Mouse (Mus musculus): ENCODE data around the gene Vmn1r51. TPM values are rescaled to one million over a fixed set of nuclear protein-coding genes. Genes with fewer than 3 reads are reported as not detected.
"Not testable (repeated sequence)": the region's sequence is repeated elsewhere in the genome, so short reads cannot be mapped to it uniquely, and the experiment has no call there.

Vmn1r51 gene
- polyA plus RNA-seq (2016; fragmentation: Nextera tagmentation; extraction: Ambion mirVana), result not detected in 2 replicates

DNA sequence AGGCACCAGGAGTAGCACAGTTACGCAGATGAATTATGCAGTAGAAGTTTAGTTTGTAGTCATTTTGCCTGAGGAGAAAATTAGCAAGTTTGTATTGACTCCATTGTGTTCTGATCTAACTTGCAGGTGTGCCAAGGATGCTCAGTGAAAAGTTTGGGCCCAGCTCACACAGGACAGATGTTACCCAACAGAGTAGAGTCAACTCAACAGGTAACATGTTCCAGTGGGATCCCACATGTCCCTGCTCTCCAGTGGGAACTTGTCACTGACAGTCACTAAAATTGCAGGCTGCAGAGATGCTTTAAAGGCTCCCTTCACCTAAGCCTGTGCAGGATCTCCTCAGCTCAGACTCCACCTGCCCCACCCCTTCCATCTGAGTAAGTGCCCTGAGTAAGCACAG is at the start of gene Vmn1r51:
Vmn1r51 (plus strand) TSS at position 301 of the 400 bp plus-strand sequence.
- 91% methylated on average over 1 of the region's 1 CpGs for WGBS
- H3K9me3 ChIP-seq (replicated peaks), result peaks cover 17% of the 10 kb centered on the region
- DNase-seq (ENCODE audit: low spot score), result not testable (repeated sequence)

DNA sequence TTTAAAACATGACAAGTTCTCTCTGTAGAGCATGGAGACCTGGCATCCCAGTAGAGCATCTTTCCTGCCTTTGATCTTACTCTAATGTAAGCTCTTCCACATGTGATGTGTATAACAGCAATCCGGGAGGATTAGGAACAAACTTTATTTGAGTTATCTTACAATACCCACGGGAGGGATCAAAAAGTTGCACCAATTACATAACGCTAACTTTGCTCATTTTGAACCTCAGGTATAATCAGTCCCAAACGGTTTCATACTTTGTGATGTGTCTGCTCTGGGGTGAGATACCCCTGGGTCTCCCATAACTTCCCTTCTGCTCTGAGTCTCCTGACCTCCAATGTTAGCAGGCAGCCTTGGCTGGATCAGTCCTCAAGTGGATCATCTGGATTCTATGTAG is 44.0 kb upstream of the Vmn1r51 start, which contains the start of gene Vmn1r49:
Vmn1r49 (minus strand) TSS at position 101 of the 400 bp plus-strand sequence.
- H3K27me3 ChIP-seq (ENCODE audit: low read depth, poor library complexity, severe bottlenecking), result no peaks in the 10 kb centered on the region
- H3K4me1 ChIP-seq, result no peaks in the 10 kb centered on the region
- no peak within 1 kb of the TSS for H3K4me3 ChIP-seq
- H3K27ac ChIP-seq (replicated peaks), result no peak within 1 kb of the TSS
- WGBS, result 84% methylated on average over 4 of the region's 4 CpGs
- H3K9me3 ChIP-seq (replicated peaks), result peaks cover 45% of the 10 kb centered on the region
- no peaks in the 10 kb centered on the region for H3K36me3 ChIP-seq
- no peak for DNase-seq (ENCODE audit: low spot score)

More for the DNA sequence above, at the start of gene Vmn1r51:
- H3K27me3 ChIP-seq (ENCODE audit: low read depth, poor library complexity, severe bottlenecking); H3K27ac ChIP-seq (replicated peaks); H3K4me1 ChIP-seq; H3K4me3 ChIP-seq; H3K36me3 ChIP-seq: not testable (repeated sequence)

DNA sequence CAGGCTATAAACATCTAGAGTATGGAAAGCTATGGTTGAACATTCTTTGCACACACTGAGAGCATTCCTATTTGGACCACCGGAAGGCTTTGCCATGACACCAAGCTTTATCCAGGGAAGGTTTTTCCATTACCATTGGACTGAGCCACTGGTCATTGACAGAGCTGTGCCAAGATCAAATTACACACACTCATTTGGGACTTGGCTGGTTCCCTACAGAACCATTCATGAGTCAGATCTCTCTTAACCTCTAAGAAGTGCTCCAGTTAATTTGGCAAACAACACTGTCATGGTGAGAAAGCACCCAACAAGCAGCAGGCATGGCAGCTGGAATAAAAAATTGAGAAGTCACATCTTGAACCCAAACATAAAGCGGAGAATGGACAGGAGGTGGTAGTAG is 21.8 kb upstream of the Vmn1r51 start:
- WGBS, result 91% methylated on average over 2 of the region's 2 CpGs
- Histone ChIP-seq H3K4me1 (no peaks in the 10 kb centered on the region), H3K36me3 (no peaks in the 10 kb centered on the region), H3K4me3 (no peak overlapping the region), H3K9me3 (replicated peaks) (peaks cover 58% of the 10 kb centered on the region; the same call in 1 of the 2 replicates), H3K27ac (replicated peaks) (no peak overlapping the region), H3K27me3 (ENCODE audit: low read depth, poor library complexity, severe bottlenecking) (no peaks in the 10 kb centered on the region)
- no peak for DNase-seq (ENCODE audit: low spot score)

DNA sequence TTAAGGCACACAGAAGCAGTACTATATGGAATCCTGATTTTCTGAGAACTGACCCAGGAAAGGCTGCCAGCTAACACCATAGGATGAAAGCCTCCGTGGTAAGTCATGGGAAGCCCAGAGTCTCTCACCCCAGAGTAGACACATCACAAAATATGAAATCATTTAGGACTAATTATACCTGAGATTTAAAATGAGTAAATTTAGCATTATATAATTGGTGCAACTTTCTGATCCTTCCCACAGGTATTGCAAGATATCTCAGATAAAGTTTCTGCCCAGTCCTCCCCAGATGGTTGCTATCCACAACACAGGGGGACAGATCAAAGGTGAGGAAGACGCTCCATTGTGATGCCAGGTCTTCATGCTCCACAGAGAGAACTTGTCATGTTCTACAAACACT is 21.3 kb upstream of the Vmn1r51 start, which contains the start of gene Vmn1r50:
Vmn1r50 (plus strand) TSS at position 301 of the 400 bp plus-strand sequence.
- DNase-seq (ENCODE audit: low spot score), result no peak
- H3K27me3 ChIP-seq (ENCODE audit: low read depth, poor library complexity, severe bottlenecking), result no peaks in the 10 kb centered on the region
- WGBS, result 61% methylated on average over 2 of the region's 2 CpGs
- H3K36me3 ChIP-seq, result no peaks in the 10 kb centered on the region
- H3K27ac ChIP-seq (replicated peaks), result no peak within 1 kb of the TSS
- H3K9me3 ChIP-seq (replicated peaks), result peaks cover 53% of the 10 kb centered on the region; the same call in 1 of the 2 replicates
- H3K4me3 ChIP-seq, result no peak within 1 kb of the TSS
- H3K4me1 ChIP-seq, result no peaks in the 10 kb centered on the region

DNA sequence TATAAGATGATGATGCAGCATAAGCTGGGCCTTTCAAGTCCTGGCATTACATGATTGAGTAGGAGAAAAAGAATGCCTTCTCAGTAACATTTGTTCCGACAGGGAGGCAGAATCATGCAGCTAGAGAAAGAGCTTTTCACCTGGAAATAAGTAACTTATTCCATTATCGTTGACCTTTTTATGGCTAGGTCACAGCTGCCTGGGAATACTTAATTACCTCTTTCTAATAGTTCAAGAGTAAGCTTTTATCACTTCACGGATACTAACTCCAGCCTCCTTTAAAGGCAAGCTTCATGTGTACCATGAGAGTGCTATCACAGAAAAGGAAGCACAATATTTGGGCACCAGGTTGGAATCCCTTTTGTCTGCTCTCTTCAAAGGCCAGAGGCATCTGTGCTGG is 37.7 kb downstream of the Vmn1r51 start:
- Histone ChIP-seq H3K4me3 (no peak overlapping the region), H3K27ac (replicated peaks) (no peak overlapping the region), H3K9me3 (replicated peaks) (peaks cover 9% of the 10 kb centered on the region; the same call in 1 of the 2 replicates), H3K4me1 (no peaks in the 10 kb centered on the region), H3K27me3 (ENCODE audit: low read depth, poor library complexity, severe bottlenecking) (no peaks in the 10 kb centered on the region), H3K36me3 (no peaks in the 10 kb centered on the region)
- WGBS, result 86% methylated on average over 3 of the region's 3 CpGs
- DNase-seq (ENCODE audit: low spot score), result no peak

DNA sequence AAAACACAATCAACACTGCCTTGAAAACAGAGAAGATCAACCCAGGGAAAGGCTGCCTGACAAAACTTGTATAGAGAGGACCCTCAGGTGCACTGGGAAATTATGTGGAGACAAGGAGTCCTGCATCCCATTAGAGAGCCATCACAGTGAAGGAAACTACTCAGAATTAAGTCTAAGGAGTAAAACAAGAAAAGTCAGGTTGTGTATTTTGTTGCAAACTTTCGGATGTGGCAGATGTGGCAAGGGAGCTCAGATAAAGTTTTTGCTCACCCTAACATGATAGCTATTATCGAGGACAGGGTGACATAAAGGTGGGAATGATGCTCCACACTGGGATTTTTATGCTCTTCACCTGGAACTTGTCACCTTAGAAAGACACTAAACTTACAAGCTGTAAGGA is 52.1 kb downstream of the Vmn1r51 start, which contains the start of gene Vmn1r52:
Vmn1r52 (plus strand) TSS at position 301 of the 400 bp plus-strand sequence.
- no peak within 1 kb of the TSS for H3K4me3 ChIP-seq
- H3K27me3 ChIP-seq (ENCODE audit: low read depth, poor library complexity, severe bottlenecking), result no peaks in the 10 kb centered on the region
- no peak within 1 kb of the TSS for H3K27ac ChIP-seq (replicated peaks)
- H3K9me3 ChIP-seq (replicated peaks), result no peaks in the 10 kb centered on the region
- H3K4me1 ChIP-seq, result no peaks in the 10 kb centered on the region
- no peak for DNase-seq (ENCODE audit: low spot score)
- H3K36me3 ChIP-seq, result no peaks in the 10 kb centered on the region
- 84% methylated on average over 2 of the region's 2 CpGs for WGBS

Other genes with a start within 250 kb of the Vmn1r51 start
- gene Vmn1r42, start 246.2 kb upstream of the Vmn1r51 start, polyA plus RNA-seq (2016; fragmentation: Nextera tagmentation; extraction: Ambion mirVana), result not detected in 2 replicates
- not detected in 2 replicates for gene Vmn1r43, start 246.2 kb upstream of the Vmn1r51 start, polyA plus RNA-seq (2016; fragmentation: Nextera tagmentation; extraction: Ambion mirVana)
- gene Vmn1r44, start 238.9 kb upstream of the Vmn1r51 start, polyA plus RNA-seq (2016; fragmentation: Nextera tagmentation; extraction: Ambion mirVana), result not detected in 2 replicates
- gene Vmn1r45, start 182.0 kb upstream of the Vmn1r51 start, polyA plus RNA-seq (2016; fragmentation: Nextera tagmentation; extraction: Ambion mirVana), result not detected in 2 replicates
- gene Vmn1r46, start 153.3 kb upstream of the Vmn1r51 start, polyA plus RNA-seq (2016; fragmentation: Nextera tagmentation; extraction: Ambion mirVana), result not detected in 2 replicates
- gene Vmn1r47, start 106.4 kb upstream of the Vmn1r51 start, polyA plus RNA-seq (2016; fragmentation: Nextera tagmentation; extraction: Ambion mirVana), result not detected in 2 replicates
- not detected in 2 replicates for gene Vmn1r48, start 85.8 kb upstream of the Vmn1r51 start, polyA plus RNA-seq (2016; fragmentation: Nextera tagmentation; extraction: Ambion mirVana)
- not detected in 2 replicates for gene Vmn1r49, start 44.1 kb upstream of the Vmn1r51 start, polyA plus RNA-seq (2016; fragmentation: Nextera tagmentation; extraction: Ambion mirVana)
- not detected in 2 replicates for gene Vmn1r50, start 21.2 kb upstream of the Vmn1r51 start, polyA plus RNA-seq (2016; fragmentation: Nextera tagmentation; extraction: Ambion mirVana)
- not detected in 2 replicates for gene Vmn1r52, start 52.2 kb downstream of the Vmn1r51 start, polyA plus RNA-seq (2016; fragmentation: Nextera tagmentation; extraction: Ambion mirVana)
- gene V1ra8, start 80.2 kb downstream of the Vmn1r51 start, polyA plus RNA-seq (2016; fragmentation: Nextera tagmentation; extraction: Ambion mirVana), result not detected in 2 replicates
- not detected in 2 replicates for gene Vmn1r53, start 101.8 kb downstream of the Vmn1r51 start, polyA plus RNA-seq (2016; fragmentation: Nextera tagmentation; extraction: Ambion mirVana)
- gene Vmn1r54, start 123.7 kb downstream of the Vmn1r51 start, polyA plus RNA-seq (2016; fragmentation: Nextera tagmentation; extraction: Ambion mirVana), result not detected in 2 replicates
- gene BC048671, start 178.6 kb downstream of the Vmn1r51 start, polyA plus RNA-seq (2016; fragmentation: Nextera tagmentation; extraction: Ambion mirVana), result not detected in 2 replicates
- gene Chst13, start 202.6 kb downstream of the Vmn1r51 start, polyA plus RNA-seq (2016; fragmentation: Nextera tagmentation; extraction: Ambion mirVana), result 0.11 TPM in 1 of 2 replicates, not detected in the other
- not detected in 2 replicates for gene Uroc1, start 210.7 kb downstream of the Vmn1r51 start, polyA plus RNA-seq (2016; fragmentation: Nextera tagmentation; extraction: Ambion mirVana)
- 6.1 and 8.1 TPM in 2 replicates for gene Zxdc, start 246.9 kb downstream of the Vmn1r51 start, polyA plus RNA-seq (2016; fragmentation: Nextera tagmentation; extraction: Ambion mirVana)

Data from midbrain, embryonic 10.5 days (tissue).